Mouse (Mus musculus): Measurements from ENCODE around the gene Gm49425.

DNA sequence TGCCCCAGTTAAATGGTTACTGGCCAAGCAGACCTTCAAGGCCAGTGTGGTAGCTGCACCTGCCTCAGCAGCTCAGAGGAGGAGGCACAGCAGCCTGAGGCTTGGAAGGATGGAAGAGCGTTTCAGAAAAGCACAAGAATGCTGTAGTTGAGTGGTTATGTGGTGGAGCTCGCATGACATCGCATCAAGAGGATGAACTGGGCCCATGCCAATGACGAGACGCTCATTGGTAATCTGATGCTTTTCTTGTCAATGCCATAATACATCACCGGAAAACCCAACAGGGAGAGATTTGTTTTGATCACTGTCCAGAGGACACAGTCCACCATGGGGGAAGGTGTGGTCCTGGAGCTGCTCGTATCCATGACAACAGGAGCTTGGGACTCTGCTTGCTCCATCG is 21.8 kb downstream of the Gm49425 start:
- TF ChIP-seq EP300 (IDR thresholded peaks at IDR 0.05; ENCODE audit: insufficient read depth, low read depth, low read length) (no peak), CTCF (IDR thresholded peaks at IDR 0.05) (no peak)

Data from heart, adult 2 months (tissue).